Mouse (Mus musculus): ENCODE results near the gene B4galt2. TPM values are rescaled to one million over a fixed set of nuclear protein-coding genes. Genes with fewer than 3 reads are reported as not detected.

Gene B4galt2
- polyA plus RNA-seq, 1 experiment: 106 TPM

GRCm38 (mm10) chr4:117871787-117872186 is 11.5 kb downstream of the B4galt2 start:
- no peak for DNase-seq (ENCODE audit: extremely low spot score in 1 of 2, low spot score in 1 of 2)

- DNase-seq (ENCODE audit: extremely low spot score in 1 of 2, low spot score in 1 of 2): no peak
These were observed 12.8 kb downstream of the B4galt2 start for GRCm38 (mm10) chr4:117870437-117870836.

GRCm38 (mm10) chr4:117869317-117869716 is 14.0 kb downstream of the B4galt2 start:
- DNase-seq (ENCODE audit: extremely low spot score in 1 of 2, low spot score in 1 of 2): no peak

GRCm38 (mm10) chr4:117867823-117868222 is 15.5 kb downstream of the B4galt2 start:
- peak in 1 of 2 experiments; percentile 70 for DNase-seq (ENCODE audit: extremely low spot score in 1 of 2, low spot score in 1 of 2)

- DNase-seq (ENCODE audit: extremely low spot score in 1 of 2, low spot score in 1 of 2): no peak
These were observed 16.3 kb downstream of the B4galt2 start for GRCm38 (mm10) chr4:117867000-117867399.

GRCm38 (mm10) chr4:117866083-117866482 is 17.2 kb downstream of the B4galt2 start:
- DNase-seq (ENCODE audit: extremely low spot score in 1 of 2, low spot score in 1 of 2): peak in 1 of 2 experiments; percentile 36

- DNase-seq (ENCODE audit: extremely low spot score in 1 of 2, low spot score in 1 of 2): peak in 1 of 2 experiments; percentile 57
These were observed 20.5 kb downstream of the B4galt2 start for GRCm38 (mm10) chr4:117862823-117863222.

- peak in 1 of 2 experiments; percentile 48 for DNase-seq (ENCODE audit: extremely low spot score in 1 of 2, low spot score in 1 of 2)
These were observed 22.7 kb downstream of the B4galt2 start for GRCm38 (mm10) chr4:117860570-117860969.

- peak in 1 of 2 experiments; percentile 54 for DNase-seq (ENCODE audit: extremely low spot score in 1 of 2, low spot score in 1 of 2)
These were observed 24.5 kb downstream of the B4galt2 start for GRCm38 (mm10) chr4:117858794-117859193.

GRCm38 (mm10) chr4:117855146-117855545 is 28.1 kb downstream of the B4galt2 start:
- DNase-seq (ENCODE audit: extremely low spot score in 1 of 2, low spot score in 1 of 2): peak in 1 of 2 experiments; percentile 42

GRCm38 (mm10) chr4:117852152-117852868 is 31.0 kb downstream of the B4galt2 start:
- no peak for DNase-seq (ENCODE audit: extremely low spot score in 1 of 2, low spot score in 1 of 2)

- no peak for DNase-seq (ENCODE audit: extremely low spot score in 1 of 2, low spot score in 1 of 2)
These were observed 32.4 kb downstream of the B4galt2 start for GRCm38 (mm10) chr4:117850871-117851270.

- no peak for DNase-seq (ENCODE audit: extremely low spot score in 1 of 2, low spot score in 1 of 2)
These were observed 33.1 kb downstream of the B4galt2 start for GRCm38 (mm10) chr4:117850176-117850575.

GRCm38 (mm10) chr4:117849506-117849905 is 33.8 kb downstream of the B4galt2 start:
- DNase-seq (ENCODE audit: extremely low spot score in 1 of 2, low spot score in 1 of 2): no peak

- DNase-seq (ENCODE audit: extremely low spot score in 1 of 2, low spot score in 1 of 2): no peak
These were observed 34.2 kb downstream of the B4galt2 start for GRCm38 (mm10) chr4:117849063-117849462.

- peak in 1 of 2 experiments; percentile 43 for DNase-seq (ENCODE audit: extremely low spot score in 1 of 2, low spot score in 1 of 2)
These were observed 36.3 kb downstream of the B4galt2 start for GRCm38 (mm10) chr4:117847011-117847410.

GRCm38 (mm10) chr4:117846261-117846660 is 37.0 kb downstream of the B4galt2 start:
- DNase-seq (ENCODE audit: extremely low spot score in 1 of 2, low spot score in 1 of 2): no peak

- no peak for DNase-seq (ENCODE audit: extremely low spot score in 1 of 2, low spot score in 1 of 2)
These were observed 38.0 kb downstream of the B4galt2 start for GRCm38 (mm10) chr4:117845316-117845715.

- no peak for DNase-seq (ENCODE audit: extremely low spot score in 1 of 2, low spot score in 1 of 2)
These were observed 38.8 kb downstream of the B4galt2 start for GRCm38 (mm10) chr4:117844467-117844866.

- DNase-seq (ENCODE audit: extremely low spot score in 1 of 2, low spot score in 1 of 2): no peak
These were observed 40.2 kb downstream of the B4galt2 start for GRCm38 (mm10) chr4:117843101-117843500.

GRCm38 (mm10) chr4:117841566-117841965 is 41.7 kb downstream of the B4galt2 start:
- no peak for DNase-seq (ENCODE audit: extremely low spot score in 1 of 2, low spot score in 1 of 2)

- DNase-seq (ENCODE audit: extremely low spot score in 1 of 2, low spot score in 1 of 2): no peak
These were observed 42.5 kb downstream of the B4galt2 start for GRCm38 (mm10) chr4:117840821-117841220.

Measured in frontal cortex, adult 2 months (tissue).